Mouse (Mus musculus): ENCODE data around the gene Epn2.

DNA sequence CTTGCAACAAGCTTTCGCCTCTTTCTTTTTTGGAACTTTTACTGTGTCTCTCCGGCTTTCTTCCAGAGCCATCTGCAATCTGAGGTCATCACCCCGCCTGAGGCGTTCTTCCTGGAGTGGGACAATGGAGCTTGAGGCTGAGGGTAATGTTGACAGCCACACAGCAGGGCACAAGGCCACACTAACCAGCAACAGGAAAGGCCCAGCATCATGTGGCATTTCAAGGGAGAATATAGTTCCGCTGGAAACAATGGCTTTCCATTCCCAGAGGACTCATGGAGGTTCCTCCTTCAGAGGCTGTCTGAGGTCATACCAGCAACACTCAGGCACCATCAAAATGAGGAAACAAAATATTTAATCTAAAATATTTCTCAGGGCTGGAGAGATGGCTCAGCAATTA, 45.9 kb downstream of the Epn2 start:
- no peak for TF ChIP-seq CTCF (IDR thresholded peaks at IDR 0.05)
- TF ChIP-seq EP300 (IDR thresholded peaks at IDR 0.05), result peak; percentile 79

Data from lung, postnatal 0 days (tissue).